Mouse (Mus musculus): Measurements from ENCODE around the gene Rgs6. TPM values are rescaled to one million over a fixed set of nuclear protein-coding genes. Genes with fewer than 3 reads are reported as not detected.

Gene Rgs6
- polyA plus RNA-seq, 1 experiment: 0.58 TPM

- no peak overlapping the region for H3K27ac ChIP-seq (ENCODE audit: insufficient read depth, low read length)
- TF ChIP-seq EP300 (IDR thresholded peaks at IDR 0.05; ENCODE audit: insufficient read depth, low read depth, low read length) (no peak), POLR2A (IDR thresholded peaks at IDR 0.05; ENCODE audit: insufficient read depth, low read length) (no peak), CTCF (IDR thresholded peaks at IDR 0.05; ENCODE audit: low read depth, low read length) (no peak)
- no peak overlapping the region for H3K9ac ChIP-seq (ENCODE audit: low read depth, poor library complexity, severe bottlenecking)
- H3K9me3 ChIP-seq (replicated peaks; ENCODE audit: control insufficient read depth, insufficient read depth, low read length, poor library complexity, severe bottlenecking): no peaks in the 10 kb centered on the region
- no peak overlapping the region for H3K4me3 ChIP-seq (ENCODE audit: low read depth, low read length)
- no peaks in the 10 kb centered on the region for H3K36me3 ChIP-seq (ENCODE audit: control insufficient read depth, insufficient read depth, low read length, poor library complexity, severe bottlenecking)
- H3K4me1 ChIP-seq (ENCODE audit: control insufficient read depth, insufficient read depth, low read length): no peaks in the 10 kb centered on the region
- no peaks in the 10 kb centered on the region for H3K27me3 ChIP-seq (ENCODE audit: control insufficient read depth, insufficient read depth, low read length, poor library complexity, severe bottlenecking)
Measured at GRCm38 (mm10) chr12:82993905-82994304, 405.8 kb downstream of the Rgs6 start.

GRCm38 (mm10) chr12:82996775-82997174, 408.7 kb downstream of the Rgs6 start:
- TF ChIP-seq EP300 (IDR thresholded peaks at IDR 0.05; ENCODE audit: insufficient read depth, low read depth, low read length) (no peak), POLR2A (IDR thresholded peaks at IDR 0.05; ENCODE audit: insufficient read depth, low read length) (no peak), CTCF (IDR thresholded peaks at IDR 0.05; ENCODE audit: low read depth, low read length) (no peak)
- Histone ChIP-seq H3K9me3 (replicated peaks; ENCODE audit: control insufficient read depth, insufficient read depth, low read length, poor library complexity, severe bottlenecking) (no peaks in the 10 kb centered on the region), H3K27ac (ENCODE audit: insufficient read depth, low read length) (no peak overlapping the region), H3K36me3 (ENCODE audit: control insufficient read depth, insufficient read depth, low read length, poor library complexity, severe bottlenecking) (no peaks in the 10 kb centered on the region), H3K4me3 (ENCODE audit: low read depth, low read length) (no peak overlapping the region), H3K4me1 (ENCODE audit: control insufficient read depth, insufficient read depth, low read length) (no peaks in the 10 kb centered on the region), H3K27me3 (ENCODE audit: control insufficient read depth, insufficient read depth, low read length, poor library complexity, severe bottlenecking) (no peaks in the 10 kb centered on the region), H3K9ac (ENCODE audit: low read depth, poor library complexity, severe bottlenecking) (no peak overlapping the region)

DNA sequence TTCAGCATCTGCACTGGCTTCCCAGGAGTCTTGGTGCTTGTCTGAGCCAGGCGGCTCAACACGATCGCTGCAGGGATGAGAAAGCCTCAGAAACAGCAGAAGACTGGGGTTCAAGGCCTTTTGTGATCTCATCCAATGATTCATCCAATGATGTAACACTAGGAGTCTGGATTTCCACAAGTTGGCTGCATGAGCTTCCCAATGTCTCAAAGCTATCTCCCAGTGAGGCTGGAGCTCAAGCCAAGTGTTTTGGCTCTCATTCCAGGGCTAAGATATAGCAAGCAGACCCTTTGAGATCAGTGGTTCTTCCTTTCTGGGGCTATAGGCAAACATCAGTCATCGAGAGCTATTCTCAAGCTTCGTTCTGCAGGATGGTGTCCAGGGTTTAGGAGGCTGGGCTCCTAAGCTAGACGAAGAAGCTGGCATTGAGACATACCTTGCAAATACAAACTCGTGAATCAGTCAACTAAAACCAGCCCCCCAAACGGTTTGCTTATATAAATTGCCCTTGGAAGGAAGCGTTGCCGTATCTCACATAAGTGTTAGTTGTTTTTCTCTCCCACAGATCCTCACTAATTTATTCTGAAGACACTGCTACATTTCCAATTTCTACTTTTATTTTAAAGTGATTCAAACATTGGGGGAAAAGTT, 410.7 kb downstream of the Rgs6 start:
- no peak overlapping the region for H3K27ac ChIP-seq (ENCODE audit: insufficient read depth, low read length)
- H3K9ac ChIP-seq (ENCODE audit: low read depth, poor library complexity, severe bottlenecking): no peak overlapping the region
- no peaks in the 10 kb centered on the region for H3K9me3 ChIP-seq (replicated peaks; ENCODE audit: control insufficient read depth, insufficient read depth, low read length, poor library complexity, severe bottlenecking)
- no peaks in the 10 kb centered on the region for H3K27me3 ChIP-seq (ENCODE audit: control insufficient read depth, insufficient read depth, low read length, poor library complexity, severe bottlenecking)
- H3K4me3 ChIP-seq (ENCODE audit: low read depth, low read length): no peak overlapping the region
- H3K4me1 ChIP-seq (ENCODE audit: control insufficient read depth, insufficient read depth, low read length): no peaks in the 10 kb centered on the region
- H3K36me3 ChIP-seq (ENCODE audit: control insufficient read depth, insufficient read depth, low read length, poor library complexity, severe bottlenecking): no peaks in the 10 kb centered on the region
- no peak for TF ChIP-seq POLR2A (IDR thresholded peaks at IDR 0.05; ENCODE audit: insufficient read depth, low read length)
- no peak for TF ChIP-seq EP300 (IDR thresholded peaks at IDR 0.05; ENCODE audit: insufficient read depth, low read depth, low read length)
- no peak for TF ChIP-seq CTCF (IDR thresholded peaks at IDR 0.05; ENCODE audit: low read depth, low read length)

DNA sequence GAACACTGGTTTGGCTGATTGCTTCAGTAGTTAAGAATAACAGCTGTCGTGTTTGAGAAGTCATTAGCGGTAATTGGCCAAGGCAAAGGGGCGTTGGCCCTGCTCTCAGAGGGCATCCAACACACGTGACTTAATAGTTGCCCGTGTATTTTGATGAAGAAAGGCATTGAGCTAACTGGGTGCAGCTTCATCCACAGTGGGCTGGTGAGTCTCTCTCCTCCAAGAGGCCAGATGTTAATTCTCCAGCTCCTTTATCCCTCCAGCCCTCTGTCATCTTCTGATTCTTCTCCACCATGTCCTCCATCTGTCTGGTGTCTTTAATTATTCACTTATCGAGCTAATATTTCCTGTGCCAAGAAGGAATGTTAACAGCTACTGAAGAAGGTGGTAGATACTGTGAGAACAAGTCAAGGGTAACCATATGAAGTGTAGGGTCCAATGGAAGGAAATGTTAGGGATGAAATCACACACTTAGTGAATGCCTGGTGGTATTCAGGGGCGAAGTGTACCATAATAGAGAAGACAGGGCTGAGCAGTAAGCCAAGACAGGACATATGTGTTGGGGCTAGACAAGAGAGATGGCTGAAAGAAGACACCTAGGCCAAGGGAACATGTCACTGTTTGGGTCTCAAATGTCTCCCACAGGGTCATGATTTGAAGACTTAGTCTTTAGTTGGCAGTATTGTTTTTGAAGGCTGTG, 411.4 kb downstream of the Rgs6 start:
- Histone ChIP-seq H3K4me3 (ENCODE audit: low read depth, low read length) (no peak overlapping the region), H3K4me1 (ENCODE audit: control insufficient read depth, insufficient read depth, low read length) (no peaks in the 10 kb centered on the region), H3K27me3 (ENCODE audit: control insufficient read depth, insufficient read depth, low read length, poor library complexity, severe bottlenecking) (no peaks in the 10 kb centered on the region), H3K9ac (ENCODE audit: low read depth, poor library complexity, severe bottlenecking) (no peak overlapping the region), H3K36me3 (ENCODE audit: control insufficient read depth, insufficient read depth, low read length, poor library complexity, severe bottlenecking) (no peaks in the 10 kb centered on the region), H3K9me3 (replicated peaks; ENCODE audit: control insufficient read depth, insufficient read depth, low read length, poor library complexity, severe bottlenecking) (no peaks in the 10 kb centered on the region), H3K27ac (ENCODE audit: insufficient read depth, low read length) (no peak overlapping the region)
- TF ChIP-seq CTCF (IDR thresholded peaks at IDR 0.05; ENCODE audit: low read depth, low read length): no peak
- no peak for TF ChIP-seq POLR2A (IDR thresholded peaks at IDR 0.05; ENCODE audit: insufficient read depth, low read length)
- TF ChIP-seq EP300 (IDR thresholded peaks at IDR 0.05; ENCODE audit: insufficient read depth, low read depth, low read length): no peak

GRCm38 (mm10) chr12:83000033-83000570, 412.0 kb downstream of the Rgs6 start:
- Histone ChIP-seq H3K9ac (ENCODE audit: low read depth, poor library complexity, severe bottlenecking) (no peak overlapping the region), H3K4me3 (ENCODE audit: low read depth, low read length) (no peak overlapping the region), H3K27ac (ENCODE audit: insufficient read depth, low read length) (no peak overlapping the region), H3K36me3 (ENCODE audit: control insufficient read depth, insufficient read depth, low read length, poor library complexity, severe bottlenecking) (no peaks in the 10 kb centered on the region), H3K4me1 (ENCODE audit: control insufficient read depth, insufficient read depth, low read length) (no peaks in the 10 kb centered on the region), H3K27me3 (ENCODE audit: control insufficient read depth, insufficient read depth, low read length, poor library complexity, severe bottlenecking) (no peaks in the 10 kb centered on the region), H3K9me3 (replicated peaks; ENCODE audit: control insufficient read depth, insufficient read depth, low read length, poor library complexity, severe bottlenecking) (no peaks in the 10 kb centered on the region)
- TF ChIP-seq EP300 (IDR thresholded peaks at IDR 0.05; ENCODE audit: insufficient read depth, low read depth, low read length) (no peak), POLR2A (IDR thresholded peaks at IDR 0.05; ENCODE audit: insufficient read depth, low read length) (no peak), CTCF (IDR thresholded peaks at IDR 0.05; ENCODE audit: low read depth, low read length) (no peak)

- Histone ChIP-seq H3K4me1 (ENCODE audit: control insufficient read depth, insufficient read depth, low read length) (no peaks in the 10 kb centered on the region), H3K27me3 (ENCODE audit: control insufficient read depth, insufficient read depth, low read length, poor library complexity, severe bottlenecking) (no peaks in the 10 kb centered on the region), H3K36me3 (ENCODE audit: control insufficient read depth, insufficient read depth, low read length, poor library complexity, severe bottlenecking) (no peaks in the 10 kb centered on the region), H3K4me3 (ENCODE audit: low read depth, low read length) (no peak overlapping the region), H3K9me3 (replicated peaks; ENCODE audit: control insufficient read depth, insufficient read depth, low read length, poor library complexity, severe bottlenecking) (no peaks in the 10 kb centered on the region), H3K27ac (ENCODE audit: insufficient read depth, low read length) (no peak overlapping the region), H3K9ac (ENCODE audit: low read depth, poor library complexity, severe bottlenecking) (no peak overlapping the region)
- TF ChIP-seq EP300 (IDR thresholded peaks at IDR 0.05; ENCODE audit: insufficient read depth, low read depth, low read length) (no peak), POLR2A (IDR thresholded peaks at IDR 0.05; ENCODE audit: insufficient read depth, low read length) (no peak), CTCF (IDR thresholded peaks at IDR 0.05; ENCODE audit: low read depth, low read length) (no peak)
Measured at GRCm38 (mm10) chr12:83000957-83001356, 412.9 kb downstream of the Rgs6 start.

All from ES-Bruce4 (cell line).